Mouse (Mus musculus): ENCODE data around the gene Rxylt1.

GRCm38 (mm10) chr10:122055826-122056225 is 41.3 kb downstream of the Rxylt1 start:
- TF ChIP-seq CTCF (IDR thresholded peaks at IDR 0.05; ENCODE audit: low read depth), result no peak
- TF ChIP-seq EP300 (IDR thresholded peaks at IDR 0.05; ENCODE audit: low read depth), result no peak
